Mouse (Mus musculus) ES-Bruce4 (cell line): ENCODE results near the gene Pibf1. TPM values are rescaled to one million over a fixed set of nuclear protein-coding genes. Genes with fewer than 3 reads are reported as not detected.

Experiments used
- H3K27ac ChIP-seq: 2 replicates; pipeline ENCODE4 v1.5.1; 2012; ENCODE audit warnings: low read length, inconsistent platforms; ENCODE audit not compliant: insufficient read depth
- H3K27me3 ChIP-seq: 2 replicates; pipeline ENCODE4 v1.6.1; 2012; ENCODE audit warnings: mild to moderate bottlenecking, low read length, inconsistent platforms; ENCODE audit not compliant: control insufficient read depth, poor library complexity, insufficient read depth, severe bottlenecking
- H3K36me3 ChIP-seq: 2 replicates; pipeline ENCODE4 v1.6.1; 2012; ENCODE audit warnings: inconsistent platforms, mild to moderate bottlenecking, low read length, moderate library complexity; ENCODE audit not compliant: control insufficient read depth, poor library complexity, insufficient read depth, severe bottlenecking
- H3K4me1 ChIP-seq: one replicate; pipeline ENCODE4 v1.8.1; 2011; ENCODE audit warnings: low read length; ENCODE audit not compliant: control insufficient read depth, insufficient read depth
- H3K4me3 ChIP-seq: 2 replicates; pipeline ENCODE4 v1.5.1; 2011; ENCODE audit warnings: low read depth, mild to moderate bottlenecking, low read length
- H3K9ac ChIP-seq: 2 replicates; pipeline ENCODE4 v1.6.1; 2012; ENCODE audit warnings: low read depth, mild to moderate bottlenecking, inconsistent platforms; ENCODE audit not compliant: poor library complexity, severe bottlenecking
- H3K9me3 ChIP-seq: replicated peaks from 2 replicates; pipeline ENCODE4 v1.6.1; 2012; ENCODE audit warnings: mild to moderate bottlenecking, low read length, inconsistent platforms; ENCODE audit not compliant: control insufficient read depth, poor library complexity, insufficient read depth, severe bottlenecking
- CTCF ChIP-seq: IDR thresholded peaks from one replicate; pipeline ENCODE4 v1.8.1; 2011; ENCODE audit warnings: low read depth, low read length
- EP300 ChIP-seq: IDR thresholded peaks from 2 replicates; pipeline ENCODE4 v1.6.1; 2011; ENCODE audit warnings: low read depth, low read length; ENCODE audit not compliant: insufficient read depth
- POLR2A ChIP-seq: IDR thresholded peaks from one replicate; pipeline ENCODE4 v1.8.1; 2011; ENCODE audit warnings: low read length; ENCODE audit not compliant: insufficient read depth
- polyA plus RNA-seq: library from polyadenylated mRNA; stranded (reverse); fragments of >200 nt; gene quantifications from 2 replicates; pipeline ENCODE4 v1.2.4, GENCODE M21; 2011; ENCODE audit warnings: low read depth; ENCODE audit not compliant: missing spikeins, insufficient read depth, insufficient read length

The Pibf1 gene
- polyA plus RNA-seq, 1 experiment = 26.7 TPM

DNA sequence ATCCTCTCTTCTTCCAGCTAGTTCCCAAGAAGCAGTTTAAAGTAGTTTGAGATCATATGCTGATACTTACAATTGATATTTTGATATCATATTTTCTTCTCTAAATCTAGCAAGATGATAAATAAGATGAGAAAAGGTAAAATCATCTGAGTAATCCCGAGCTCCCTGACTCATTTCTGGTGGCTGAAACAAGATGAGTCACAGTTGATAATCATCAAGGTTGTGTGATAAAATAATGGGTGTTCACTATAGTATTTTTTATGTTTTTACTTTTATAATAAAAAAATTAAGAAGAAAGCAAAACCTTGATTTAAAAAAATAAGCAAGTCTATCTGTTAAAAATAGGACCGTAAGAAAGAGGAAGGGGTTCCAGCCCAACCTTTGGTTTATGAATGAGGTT, 34.8 kb downstream of the Pibf1 start:
- no peak overlapping the region for H3K9ac ChIP-seq
- H3K27ac ChIP-seq = no peak overlapping the region
- no peak overlapping the region for H3K4me3 ChIP-seq
- H3K36me3 ChIP-seq = peaks cover 7% of the 10 kb centered on the region; the same call in 1 of the 2 replicates
- no peaks in the 10 kb centered on the region for H3K9me3 ChIP-seq
- H3K4me1 ChIP-seq = no peaks in the 10 kb centered on the region
- no peak for TF ChIP-seq CTCF
- H3K27me3 ChIP-seq = no peaks in the 10 kb centered on the region

DNA sequence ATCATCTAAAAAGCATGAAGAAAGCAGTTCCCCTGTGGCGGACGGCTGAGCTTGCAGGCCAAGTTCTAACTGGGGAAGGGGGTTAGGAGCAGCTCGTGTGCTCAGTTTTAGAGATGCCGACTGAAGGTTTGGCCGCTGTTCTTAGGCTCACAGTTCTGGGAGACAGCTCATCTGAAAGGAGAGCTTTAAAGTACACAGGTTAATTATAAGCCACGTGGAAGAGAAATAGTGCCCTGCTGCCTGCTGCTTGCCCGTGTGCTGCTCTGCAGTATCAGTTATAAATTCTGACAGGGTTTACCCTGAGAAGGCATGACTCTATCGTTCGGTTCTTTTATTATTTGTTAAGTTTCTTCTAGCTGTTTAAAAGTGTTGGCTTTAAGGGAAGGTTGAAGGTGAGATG, 36.5 kb downstream of the Pibf1 start:
- Histone ChIP-seq H3K4me3 (no peak overlapping the region), H3K9me3 (no peaks in the 10 kb centered on the region), H3K27me3 (no peaks in the 10 kb centered on the region), H3K36me3 (peaks cover 7% of the 10 kb centered on the region; the same call in 1 of the 2 replicates), H3K27ac (no peak overlapping the region), H3K9ac (no peak overlapping the region), H3K4me1 (no peaks in the 10 kb centered on the region)
- TF ChIP-seq EP300 (no peak), POLR2A (no peak), CTCF (no peak)

DNA sequence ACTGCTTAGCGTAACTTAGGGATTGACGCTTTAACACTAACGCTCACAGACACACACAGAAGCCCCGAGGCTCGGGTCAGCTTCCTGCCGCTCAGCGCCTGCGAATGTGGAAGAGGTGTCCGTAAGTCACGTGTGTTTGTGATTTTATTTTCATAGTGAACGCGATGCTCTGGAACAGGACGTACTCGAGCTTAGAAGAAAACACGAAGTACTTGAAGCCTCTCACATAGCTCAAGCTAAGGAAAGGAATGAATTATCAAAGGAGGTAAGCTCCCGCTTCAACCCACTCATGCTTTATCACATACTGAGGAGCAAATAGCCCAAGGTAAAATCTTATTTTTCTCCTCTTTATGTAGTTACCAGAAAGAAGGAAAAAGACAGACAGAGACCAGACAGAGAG, 37.1 kb downstream of the Pibf1 start:
- no peak for TF ChIP-seq EP300
- TF ChIP-seq POLR2A = no peak
- TF ChIP-seq CTCF = no peak

DNA sequence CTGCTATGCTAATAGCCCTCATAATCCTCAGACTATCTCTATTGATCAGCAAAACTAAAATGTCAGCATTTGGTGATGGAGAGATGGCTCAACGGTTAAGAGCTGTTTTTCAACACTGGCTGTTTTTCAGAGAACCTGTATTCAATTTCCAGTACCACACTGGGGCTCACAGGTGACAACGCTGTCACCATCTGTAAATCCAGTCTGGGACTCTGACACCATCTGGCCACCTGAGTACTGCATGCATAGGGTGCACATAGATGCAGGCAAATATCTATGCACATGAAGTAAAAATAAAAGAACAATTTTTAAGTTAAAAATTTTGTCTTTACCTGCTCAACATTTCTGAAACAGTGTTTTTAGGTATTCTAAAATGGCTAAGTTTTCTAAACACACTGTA, 40.8 kb downstream of the Pibf1 start:
- Histone ChIP-seq H3K9ac (no peak overlapping the region), H3K27me3 (no peaks in the 10 kb centered on the region)
- no peak for TF ChIP-seq CTCF
- TF ChIP-seq POLR2A = no peak
- no peak for TF ChIP-seq EP300

More for the DNA sequence above, 37.1 kb downstream of the Pibf1 start:
- no peaks in the 10 kb centered on the region for H3K9me3 ChIP-seq
- H3K27me3 ChIP-seq = no peaks in the 10 kb centered on the region
- no peaks in the 10 kb centered on the region for H3K4me1 ChIP-seq
- H3K4me3 ChIP-seq = no peak overlapping the region
- H3K27ac ChIP-seq = no peak overlapping the region
- peaks cover 6% of the 10 kb centered on the region; the same call in 1 of the 2 replicates for H3K36me3 ChIP-seq
- no peak overlapping the region for H3K9ac ChIP-seq

DNA sequence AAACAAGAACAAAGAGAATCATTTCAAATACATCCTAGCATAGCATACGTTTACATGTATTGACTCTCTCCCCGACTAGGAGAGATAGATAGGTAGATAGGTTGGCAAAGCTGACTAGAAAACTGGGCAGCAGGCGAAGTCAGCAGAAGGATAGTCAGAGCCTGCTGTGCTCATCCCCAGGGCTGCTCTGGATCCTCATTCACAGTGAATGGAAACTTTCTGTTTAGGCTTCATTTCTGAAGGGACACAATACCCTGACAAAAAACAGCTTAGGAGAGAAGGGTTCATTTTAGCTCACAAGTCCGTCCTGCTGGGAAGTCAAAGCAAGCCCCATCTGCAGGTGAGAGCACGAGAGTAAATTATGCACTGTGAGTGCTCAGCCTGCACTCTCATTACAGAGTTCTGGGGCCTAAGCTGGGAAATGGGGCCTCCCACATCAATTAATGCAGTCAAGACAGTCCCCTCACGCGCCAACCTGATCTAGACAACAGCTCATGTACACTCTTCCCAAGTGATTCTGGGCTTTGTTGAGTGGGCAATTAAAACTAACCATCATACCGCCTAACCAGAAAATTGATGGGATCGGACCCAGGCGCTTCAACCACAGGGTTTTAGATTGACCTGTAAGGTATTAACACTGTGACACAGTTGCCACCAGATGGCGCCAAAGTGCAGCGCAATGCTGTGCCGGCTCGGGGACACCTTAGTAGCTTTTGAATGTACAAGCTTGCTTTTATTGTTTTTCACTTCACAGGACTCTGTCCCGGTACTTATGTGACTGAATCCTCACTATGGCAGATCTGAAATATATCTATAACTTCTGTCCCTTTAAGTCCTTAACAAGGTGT, 42.8 kb downstream of the Pibf1 start:
- H3K4me1 ChIP-seq = no peaks in the 10 kb centered on the region
- H3K9me3 ChIP-seq = no peaks in the 10 kb centered on the region
- H3K9ac ChIP-seq = no peak overlapping the region
- H3K36me3 ChIP-seq = peaks cover 3% of the 10 kb centered on the region; the same call in 1 of the 2 replicates
- TF ChIP-seq CTCF = peak; percentile 91
- no peak for TF ChIP-seq EP300
- no peaks in the 10 kb centered on the region for H3K27me3 ChIP-seq
- no peak overlapping the region for H3K27ac ChIP-seq
- no peak overlapping the region for H3K4me3 ChIP-seq

More for the DNA sequence above, 40.8 kb downstream of the Pibf1 start:
- peaks cover 6% of the 10 kb centered on the region; the same call in 1 of the 2 replicates for H3K36me3 ChIP-seq
- no peaks in the 10 kb centered on the region for H3K4me1 ChIP-seq
- no peaks in the 10 kb centered on the region for H3K9me3 ChIP-seq
- H3K27ac ChIP-seq = no peak overlapping the region
- H3K4me3 ChIP-seq = no peak overlapping the region

DNA sequence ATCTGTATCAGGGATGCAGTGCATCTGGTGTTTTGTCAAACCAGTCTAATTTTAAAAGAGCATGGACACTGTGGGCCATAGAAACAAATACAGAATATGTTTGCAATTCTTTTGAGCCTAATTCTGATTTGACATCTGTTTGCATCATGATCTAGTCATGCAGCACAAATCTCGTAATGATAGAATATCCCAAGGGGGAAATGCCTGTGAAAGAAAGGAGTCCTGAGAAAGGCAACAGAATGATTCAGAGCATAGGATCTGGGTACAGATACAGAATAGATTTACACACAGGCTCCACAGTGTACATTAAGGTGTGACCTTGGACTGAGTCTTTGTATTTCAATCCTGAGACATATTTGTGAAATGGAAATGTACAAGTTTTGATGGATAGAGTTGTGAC, 47.6 kb downstream of the Pibf1 start:
- Histone ChIP-seq H3K27me3 (no peaks in the 10 kb centered on the region), H3K27ac (no peak overlapping the region), H3K9me3 (no peaks in the 10 kb centered on the region), H3K36me3 (no peaks in the 10 kb centered on the region; the same call in 1 of the 2 replicates), H3K9ac (no peak overlapping the region), H3K4me3 (no peak overlapping the region), H3K4me1 (no peaks in the 10 kb centered on the region)
- TF ChIP-seq CTCF (no peak), EP300 (no peak), POLR2A (no peak)
